Mouse (Mus musculus) hindbrain, embryonic 14.5 days (tissue): ENCODE data around the gene Trmt10b. TPM values are rescaled to one million over a fixed set of nuclear protein-coding genes. Genes with fewer than 3 reads are reported as not detected.
A peak's percentile ranks its signal among the peaks of the same experiment; 100 is the strongest.

Experiments
- ATAC-seq: fragments of 200-750 bp; cut with Nextera tagmentation; 2 replicates; pipeline ENCODE4 v1.8.0; 2017; ENCODE audit warnings: moderate number of reproducible peaks, mild to moderate bottlenecking, moderate TSS enrichment, moderate library complexity; ENCODE audit not compliant: low FRiP score
- DNase-seq: peaks from one replicate; pipeline ENCODE4 v3.0.0-alpha.2; 2015; ENCODE audit warnings: low spot score
- H3K27ac ChIP-seq: fragments of 300-500 bp; sonication (generic); 2 replicates; pipeline ENCODE4 v1.5.1; 2014; ENCODE audit warnings: mild to moderate bottlenecking, moderate library complexity
- H3K27me3 ChIP-seq: fragments of 300-500 bp; sonication (generic); 2 replicates; pipeline ENCODE4 v1.6.1; 2014; ENCODE audit warnings: mild to moderate bottlenecking, low read length, mixed read lengths; ENCODE audit not compliant: control insufficient read depth, insufficient read depth
- H3K36me3 ChIP-seq: fragments of 300-500 bp; sonication (generic); replicated peaks from 2 replicates; pipeline ENCODE4 v1.6.1; 2014; ENCODE audit not compliant: control insufficient read depth, insufficient read depth
- H3K4me1 ChIP-seq: fragments of 300-500 bp; sonication (generic); replicated peaks from 2 replicates; pipeline ENCODE4 v1.6.1; 2014; ENCODE audit warnings: antibody characterized with exemption, low read length, mixed read lengths; ENCODE audit not compliant: control insufficient read depth, insufficient read depth
- H3K4me2 ChIP-seq: fragments of 300-500 bp; sonication (generic); replicated peaks from 2 replicates; pipeline ENCODE4 v1.6.1; 2014; ENCODE audit warnings: mild to moderate bottlenecking, moderate library complexity
- H3K4me3 ChIP-seq: fragments of 300-500 bp; sonication (generic); replicated peaks from 2 replicates; pipeline ENCODE4 v1.5.1; 2014; ENCODE audit warnings: mild to moderate bottlenecking, low read length
- H3K9ac ChIP-seq: fragments of 300-500 bp; sonication (generic); 2 replicates; pipeline ENCODE4 v1.6.1; 2014
- H3K9me3 ChIP-seq: fragments of 300-500 bp; sonication (generic); 2 replicates; pipeline ENCODE4 v1.6.1; 2016; ENCODE audit warnings: low read length; ENCODE audit not compliant: control insufficient read depth
- WGBS: fragments of 180-500 bp; shearing (Covaris S2); extraction: QIAGEN DNeasy Blood & Tissue Kit; methylation state at CpG from one replicate; pipeline ENCODE4 v1.1.7; 2014; 5-methylcytosine and 5-hydroxymethylcytosine counted together
- polyA plus RNA-seq: library from polyadenylated mRNA; unstranded; fragments of >200 nt; fragmentation: Nextera tagmentation; extraction: Ambion mirVana; gene quantifications from 2 replicates; pipeline ENCODE4 v1.2.1, GENCODE M21; 2014

Gene Trmt10b
- 21.4 and 25.0 TPM in 2 replicates for polyA plus RNA-seq

DNA sequence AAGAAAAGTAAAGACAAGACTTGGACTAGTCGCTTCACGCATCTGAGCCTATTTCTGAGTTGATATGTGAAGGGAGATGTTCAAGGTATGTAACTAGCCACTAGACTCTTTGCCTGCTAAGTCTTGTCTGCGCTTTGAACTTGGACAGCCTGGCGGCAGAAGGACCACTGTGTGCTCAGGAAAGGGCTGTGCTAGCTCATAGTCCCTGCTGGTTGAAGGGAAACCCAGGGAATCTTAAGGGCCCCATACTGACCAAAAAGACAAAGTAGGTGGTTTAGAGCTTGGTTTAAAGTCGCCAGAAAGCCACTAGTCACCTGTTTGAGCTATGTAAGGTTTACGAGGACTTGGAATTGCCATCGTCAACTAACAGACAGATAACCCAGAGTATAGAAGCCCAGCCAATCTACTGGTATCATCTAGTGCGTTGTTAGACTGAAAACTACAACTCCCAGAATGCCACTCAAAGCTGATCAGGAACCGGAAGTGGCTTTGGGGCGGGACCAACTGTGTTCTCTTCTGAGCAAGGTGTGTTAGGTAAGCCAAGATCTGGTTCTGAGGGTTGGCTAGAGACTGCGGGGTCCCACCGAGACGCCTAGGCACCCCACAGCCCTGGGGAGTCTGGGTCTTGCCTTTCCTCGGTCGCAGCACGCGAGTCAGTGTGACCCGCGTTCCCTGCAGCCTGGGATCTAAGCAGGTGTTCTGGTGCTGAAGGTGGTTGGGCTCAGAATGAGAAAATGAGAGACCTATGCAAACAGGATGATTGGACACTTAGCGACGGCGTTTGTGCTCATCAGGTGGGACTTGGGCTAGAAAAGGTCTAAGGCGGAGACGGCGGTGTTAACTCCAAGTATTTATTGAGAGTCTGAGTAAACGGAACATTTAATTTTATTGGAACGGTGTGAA, at the start of gene Trmt10b:
TSS of gene Trmt10b (plus strand) at position 466 of the 903 bp plus-strand sequence.
- H3K4me2 ChIP-seq, result peak within 1 kb of the TSS; percentile 71
- H3K27me3 ChIP-seq, result no peaks in the 10 kb centered on the region
- peaks cover 20% of the 10 kb centered on the region for H3K36me3 ChIP-seq
- H3K4me1 ChIP-seq, result peaks cover 8% of the 10 kb centered on the region
- WGBS, result 20% methylated on average over 27 of the region's 27 CpGs
- DNase-seq (peak; percentile 86), ATAC-seq (peak; percentile 92)
- H3K4me3 ChIP-seq, result peak within 1 kb of the TSS; percentile 57
- H3K9ac ChIP-seq, result peak within 1 kb of the TSS; percentile 67
- no peaks in the 10 kb centered on the region for H3K9me3 ChIP-seq
- H3K27ac ChIP-seq, result no peak within 1 kb of the TSS

DNA sequence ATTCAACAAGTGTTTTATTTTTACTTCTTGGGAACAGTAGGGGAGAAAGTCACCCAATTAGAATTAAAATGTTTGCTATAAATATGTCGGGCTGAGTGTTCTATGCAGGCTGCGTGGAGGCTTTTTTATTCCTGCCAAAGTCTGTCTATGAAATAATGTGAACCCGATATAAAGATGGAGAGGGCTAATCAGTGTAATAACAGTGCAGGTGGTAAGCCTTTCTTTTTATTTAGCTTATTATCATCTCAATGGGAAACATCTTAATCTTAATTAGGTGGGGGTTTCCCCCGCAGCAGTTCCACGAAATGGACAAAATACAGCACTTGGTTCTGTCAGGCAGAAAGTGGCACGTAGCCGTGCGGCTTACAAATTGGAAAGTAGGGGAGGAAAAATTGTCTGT, 45.7 kb upstream of the Trmt10b start:
- 58% methylated on average over 8 of the region's 8 CpGs for WGBS

DNA sequence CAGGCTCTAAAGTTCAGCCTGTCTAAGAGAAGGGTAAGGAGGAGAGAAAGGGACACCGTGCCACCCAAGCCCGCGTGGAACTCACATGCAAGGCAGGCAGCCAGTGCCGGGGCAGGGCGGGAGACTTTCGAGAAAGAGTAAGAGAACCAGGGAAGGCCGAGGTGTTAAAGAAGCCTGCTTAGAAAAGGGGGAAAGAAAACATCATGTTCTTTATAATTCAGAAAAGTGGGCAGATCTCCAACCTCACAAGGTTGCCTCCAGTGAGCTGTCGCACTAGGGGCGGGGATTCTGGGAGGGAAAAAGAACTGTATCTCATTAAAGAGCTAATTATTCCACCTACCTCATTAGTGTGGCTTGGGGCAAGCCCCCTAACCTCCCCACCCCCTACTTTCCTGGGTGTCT, 44.1 kb upstream of the Trmt10b start:
- DNase-seq (no peak), ATAC-seq (no peak)
- Histone ChIP-seq H3K27me3 (no peaks in the 10 kb centered on the region), H3K4me3 (no peak overlapping the region), H3K36me3 (no peaks in the 10 kb centered on the region), H3K9ac (no peak overlapping the region), H3K9me3 (no peaks in the 10 kb centered on the region), H3K4me2 (no peak overlapping the region), H3K27ac (no peak overlapping the region), H3K4me1 (peaks cover 7% of the 10 kb centered on the region; the same call in 1 of the 2 replicates)
- 28% methylated on average over 9 of the region's 9 CpGs for WGBS

More for the DNA sequence above, 45.7 kb upstream of the Trmt10b start:
- Histone ChIP-seq H3K9ac (no peak overlapping the region), H3K9me3 (no peaks in the 10 kb centered on the region), H3K36me3 (no peaks in the 10 kb centered on the region), H3K27ac (no peak overlapping the region), H3K4me3 (no peak overlapping the region), H3K4me2 (no peak overlapping the region), H3K27me3 (no peaks in the 10 kb centered on the region), H3K4me1 (peaks cover 7% of the 10 kb centered on the region; the same call in 1 of the 2 replicates)
- DNase-seq (no peak), ATAC-seq (no peak)

DNA sequence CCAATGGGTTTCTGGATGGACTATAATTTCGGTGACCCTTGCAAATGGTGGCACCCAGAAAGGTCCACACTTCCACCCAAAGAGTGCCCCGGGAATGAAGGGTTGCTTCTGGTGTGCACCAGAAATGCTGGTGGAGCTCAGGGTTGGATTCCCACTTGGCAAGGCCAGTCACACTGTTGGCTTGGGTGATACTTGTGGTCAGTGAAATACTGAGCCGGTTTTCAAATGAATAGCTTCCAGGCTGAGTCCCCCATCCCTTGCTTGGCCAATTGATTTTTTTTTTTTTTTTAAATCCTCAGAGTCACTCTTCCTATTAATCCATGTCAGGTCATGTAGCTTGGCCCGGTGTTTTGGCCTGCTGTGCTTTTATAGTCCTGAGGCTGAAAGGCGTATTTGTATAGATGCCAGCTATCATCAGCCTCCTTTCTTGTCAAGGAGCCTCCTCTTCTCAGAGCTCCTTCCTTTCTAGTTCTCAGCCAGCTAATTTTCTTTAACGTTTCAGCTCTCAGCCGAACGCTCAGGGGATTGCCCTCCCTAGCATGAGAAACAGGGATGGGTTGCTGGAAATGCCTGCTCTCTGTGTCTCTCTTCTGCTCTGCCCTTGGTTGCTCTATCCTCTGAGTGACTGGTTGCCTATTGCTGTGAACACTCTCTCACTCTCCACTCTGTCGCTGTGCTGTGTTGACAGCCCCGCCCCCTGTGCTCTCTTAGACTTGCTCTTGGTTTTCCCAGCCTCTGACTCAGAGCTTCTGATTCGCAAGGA, 42.9 kb upstream of the Trmt10b start:
- Histone ChIP-seq H3K4me1 (peaks cover 7% of the 10 kb centered on the region; the same call in 1 of the 2 replicates), H3K4me3 (no peak overlapping the region), H3K9ac (no peak overlapping the region), H3K36me3 (no peaks in the 10 kb centered on the region), H3K9me3 (no peaks in the 10 kb centered on the region), H3K27ac (peak overlapping the region; percentile 58), H3K27me3 (no peaks in the 10 kb centered on the region), H3K4me2 (no peak overlapping the region)
- DNase-seq (peak; percentile 42), ATAC-seq (peak; percentile 74; the same call in 1 of the 2 replicates)
- 33% methylated on average over 11 of the region's 11 CpGs for whole genome bisulfite sequencing

DNA sequence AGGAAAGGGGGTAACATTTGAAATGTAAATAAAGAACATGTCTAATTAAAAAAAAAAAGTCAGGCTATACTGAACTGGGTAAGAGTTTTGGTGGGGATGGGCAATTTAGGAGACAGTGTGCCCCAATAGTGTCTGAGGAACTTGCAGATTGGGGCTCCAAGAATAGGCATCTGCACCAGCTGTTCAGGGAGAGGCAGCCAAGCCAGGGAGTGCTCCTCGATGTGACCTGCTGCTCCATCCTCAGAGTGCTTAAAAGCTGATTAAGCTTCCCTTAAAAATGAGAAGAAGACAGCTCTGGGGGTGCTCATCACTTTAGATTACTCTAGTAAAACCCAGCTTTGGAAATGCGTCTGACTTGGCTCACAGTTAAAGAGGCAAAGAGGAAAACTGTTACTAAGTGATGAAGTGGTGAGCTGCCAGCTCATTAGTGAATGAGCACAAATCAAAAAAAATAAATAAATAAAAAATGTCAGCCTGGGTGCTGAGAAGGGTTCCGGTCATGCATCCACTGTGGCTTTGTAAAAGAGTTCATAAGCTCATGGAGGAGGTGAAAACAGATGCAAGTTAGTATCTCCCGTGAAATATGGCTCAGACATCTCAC, 37.6 kb upstream of the Trmt10b start:
- ATAC-seq (no peak), DNase-seq (no peak)
- Histone ChIP-seq H3K4me2 (no peak overlapping the region), H3K9me3 (no peaks in the 10 kb centered on the region), H3K27me3 (no peaks in the 10 kb centered on the region), H3K9ac (no peak overlapping the region), H3K4me3 (no peak overlapping the region), H3K36me3 (no peaks in the 10 kb centered on the region), H3K27ac (no peak overlapping the region), H3K4me1 (peaks cover 3% of the 10 kb centered on the region; the same call in 1 of the 2 replicates)
- 70% methylated on average over 4 of the region's 4 CpGs for WGBS

DNA sequence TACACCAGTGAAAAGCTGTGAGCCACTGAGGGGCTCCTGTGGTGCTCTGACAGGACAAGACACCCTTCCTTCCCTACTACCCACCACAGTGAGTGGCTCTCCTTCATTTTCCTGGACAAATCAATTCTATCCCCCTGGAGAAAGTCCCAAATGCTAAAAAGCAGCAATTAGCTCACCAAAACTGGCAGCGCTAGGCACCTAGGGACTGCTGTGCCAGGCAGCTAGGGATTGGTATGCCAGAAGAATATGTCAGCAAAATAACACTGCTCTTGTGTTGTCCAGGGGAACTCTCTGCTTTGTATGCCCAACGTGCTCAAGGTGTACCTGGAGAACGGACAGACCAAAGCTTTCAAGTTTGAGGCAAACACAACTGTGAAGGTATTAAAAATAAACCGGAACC, 35.4 kb upstream of the Trmt10b start:
- no peak overlapping the region for H3K4me3 ChIP-seq
- 84% methylated on average over 4 of the region's 4 CpGs for WGBS
- H3K4me2 ChIP-seq, result no peak overlapping the region
- DNase-seq (no peak), ATAC-seq (no peak)
- no peaks in the 10 kb centered on the region for H3K4me1 ChIP-seq
- H3K36me3 ChIP-seq, result no peaks in the 10 kb centered on the region
- no peaks in the 10 kb centered on the region for H3K27me3 ChIP-seq
- no peaks in the 10 kb centered on the region for H3K9me3 ChIP-seq
- H3K27ac ChIP-seq, result no peak overlapping the region
- no peak overlapping the region for H3K9ac ChIP-seq

DNA sequence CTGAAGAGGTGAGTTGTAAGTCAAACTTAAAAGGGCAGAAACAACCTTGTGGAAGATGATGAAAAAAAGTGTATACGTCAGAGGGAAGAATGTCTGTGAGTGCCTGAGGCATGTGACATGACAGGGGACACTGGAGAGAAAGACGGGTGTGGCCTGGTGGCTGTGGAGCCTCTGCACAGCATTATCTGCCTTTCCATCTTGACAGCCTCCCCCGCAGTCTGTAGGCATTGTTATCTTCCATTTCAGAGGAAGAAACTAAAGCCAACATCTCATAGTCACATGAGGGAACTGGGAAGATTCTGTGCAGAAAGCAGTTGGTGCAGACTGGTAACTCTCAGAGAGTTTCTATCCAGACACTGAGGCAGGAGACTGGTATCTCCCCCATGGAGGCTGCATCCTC, 29.0 kb upstream of the Trmt10b start:
- H3K4me1 ChIP-seq, result no peaks in the 10 kb centered on the region
- no peaks in the 10 kb centered on the region for H3K36me3 ChIP-seq
- no peak overlapping the region for H3K9ac ChIP-seq
- H3K27me3 ChIP-seq, result no peaks in the 10 kb centered on the region
- 84% methylated on average over 3 of the region's 3 CpGs for WGBS
- ATAC-seq (no peak), DNase-seq (no peak)
- H3K9me3 ChIP-seq, result no peaks in the 10 kb centered on the region
- H3K27ac ChIP-seq, result no peak overlapping the region
- H3K4me3 ChIP-seq, result no peak overlapping the region
- H3K4me2 ChIP-seq, result no peak overlapping the region

DNA sequence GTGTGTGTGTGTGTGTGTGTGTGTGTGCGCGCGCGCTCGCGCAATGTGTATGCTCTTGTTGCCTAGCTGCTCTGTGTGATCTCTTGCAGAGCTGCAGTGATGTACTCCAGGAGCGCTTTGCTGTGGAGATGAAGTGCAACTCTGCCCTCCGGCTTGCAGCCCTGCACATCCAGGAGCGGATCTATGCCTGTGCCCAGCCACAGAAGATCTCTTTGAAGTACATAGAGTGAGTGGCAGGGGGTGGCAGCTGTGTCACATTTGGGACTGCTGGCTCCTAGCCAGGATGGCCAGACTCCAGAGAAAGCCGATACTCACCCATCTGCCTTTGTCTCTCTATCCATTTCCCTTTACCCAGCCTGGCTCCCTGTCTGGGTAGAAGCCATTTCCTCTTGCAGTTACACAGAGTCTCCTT, 25.9 kb upstream of the Trmt10b start:
- H3K9ac ChIP-seq, result no peak overlapping the region
- no peaks in the 10 kb centered on the region for H3K9me3 ChIP-seq
- no peak overlapping the region for H3K4me2 ChIP-seq
- H3K27ac ChIP-seq, result peak overlapping the region; percentile 28; the same call in 1 of the 2 replicates
- no peaks in the 10 kb centered on the region for H3K4me1 ChIP-seq
- ATAC-seq (peak; percentile 89), DNase-seq (peak; percentile 68)
- no peaks in the 10 kb centered on the region for H3K36me3 ChIP-seq
- no peaks in the 10 kb centered on the region for H3K27me3 ChIP-seq
- 60% methylated on average over 10 of the region's 10 CpGs for WGBS
- no peak overlapping the region for H3K4me3 ChIP-seq

DNA sequence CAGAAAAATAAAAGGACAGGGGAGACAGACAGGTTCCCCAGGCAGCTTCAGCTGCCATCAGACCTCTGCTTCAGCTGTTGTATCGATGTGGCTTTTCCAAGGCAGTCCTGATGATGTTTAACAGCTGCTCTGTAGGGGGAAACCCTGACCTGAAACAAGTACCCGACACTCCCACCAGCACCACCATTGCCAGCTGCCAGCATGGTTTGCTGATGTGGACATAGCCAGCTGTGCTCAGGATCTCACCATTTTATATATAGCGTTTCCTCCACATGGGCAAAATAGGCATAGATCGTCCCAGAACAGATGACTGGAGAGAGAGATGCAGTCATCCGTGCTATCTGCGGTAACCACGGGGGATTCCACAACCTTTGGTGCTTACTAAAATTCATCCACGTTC, 21.2 kb upstream of the Trmt10b start:
- WGBS, result 84% methylated on average over 8 of the region's 8 CpGs
- ATAC-seq, result no peak
- H3K9me3 ChIP-seq, result no peaks in the 10 kb centered on the region
- DNase-seq, result no peak
- no peak overlapping the region for H3K4me2 ChIP-seq
- no peak overlapping the region for H3K4me3 ChIP-seq
- no peaks in the 10 kb centered on the region for H3K27me3 ChIP-seq
- H3K9ac ChIP-seq, result no peak overlapping the region
- no peaks in the 10 kb centered on the region for H3K4me1 ChIP-seq
- H3K27ac ChIP-seq, result no peak overlapping the region
- H3K36me3 ChIP-seq, result no peaks in the 10 kb centered on the region
